Mouse (Mus musculus) liver (tissue): ENCODE results near the gene Gpn2.
A peak's percentile ranks its signal among the peaks of the same experiment; 100 is the strongest.

Experiments used
- DNase-seq: peaks from one replicate; pipeline ENCODE4 v3.0.0-alpha.2; 2020; ENCODE audit warnings: mixed read lengths

Gpn2 gene

DNA sequence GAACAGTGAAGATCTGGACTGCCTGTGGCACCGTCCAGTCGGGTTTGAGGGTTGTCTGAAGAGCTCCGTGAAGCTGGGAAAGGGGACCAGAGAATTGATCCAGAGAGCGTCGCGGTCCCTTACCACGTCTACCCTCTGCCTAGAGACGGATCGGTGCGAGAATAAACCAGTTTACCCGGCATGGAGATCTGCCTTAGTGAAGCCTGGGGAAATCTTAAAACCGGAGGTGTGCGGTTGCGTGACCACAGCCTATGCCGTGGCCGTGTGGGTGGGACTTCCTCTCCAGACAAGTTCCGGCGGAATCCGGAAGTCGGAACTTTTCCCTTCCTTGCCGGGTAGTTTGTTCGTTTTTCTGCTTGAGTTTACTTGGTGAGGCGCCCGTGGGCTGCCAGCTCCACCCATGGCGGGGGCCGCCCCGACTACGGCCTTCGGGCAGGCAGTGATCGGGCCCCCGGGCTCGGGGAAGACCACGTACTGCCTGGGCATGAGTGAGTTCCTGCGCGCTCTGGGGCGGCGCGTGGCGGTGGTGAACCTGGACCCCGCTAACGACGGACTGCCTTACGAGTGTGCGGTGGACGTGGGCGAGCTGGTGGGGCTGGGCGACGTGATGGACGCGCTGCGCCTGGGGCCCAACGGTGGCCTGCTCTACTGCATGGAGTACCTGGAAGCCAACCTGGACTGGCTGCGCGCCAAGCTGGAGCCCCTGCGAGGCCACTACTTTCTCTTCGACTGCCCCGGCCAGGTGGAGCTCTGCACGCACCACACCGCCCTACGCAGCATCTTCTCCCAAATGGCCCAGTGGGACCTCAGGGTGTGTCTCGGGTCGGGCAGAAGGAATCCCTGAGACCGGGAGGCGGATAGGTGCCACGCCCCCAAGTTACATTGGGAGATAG is at the start of gene Gpn2:
Gpn2 (plus strand) TSS at position 304 of the 893 bp plus-strand sequence.
- peak; percentile 85 for DNase-seq

DNA sequence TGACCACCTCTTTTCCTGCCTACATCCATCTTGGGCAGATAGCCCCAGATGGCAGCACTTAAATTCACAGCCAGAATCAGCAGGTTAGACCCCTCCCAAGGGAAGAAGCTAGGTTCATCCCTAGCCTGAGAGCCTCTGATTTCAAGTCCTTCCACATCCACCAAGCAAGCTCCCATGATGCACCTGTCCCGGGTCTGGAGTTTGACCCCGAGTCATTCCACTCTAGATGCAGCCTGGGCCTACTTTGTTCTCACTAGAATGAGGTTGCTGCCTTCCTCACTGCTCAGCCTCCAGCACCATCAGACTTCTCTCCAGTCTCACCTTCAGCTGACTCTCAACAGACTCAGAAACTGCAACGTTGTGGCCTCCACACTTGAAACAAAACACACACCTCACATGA is 48.1 kb upstream of the Gpn2 start:
- DNase-seq = no peak

- no peak for DNase-seq
These were observed 47.5 kb upstream of the Gpn2 start for GRCm38 (mm10) chr4:133536652-133537051.

DNA sequence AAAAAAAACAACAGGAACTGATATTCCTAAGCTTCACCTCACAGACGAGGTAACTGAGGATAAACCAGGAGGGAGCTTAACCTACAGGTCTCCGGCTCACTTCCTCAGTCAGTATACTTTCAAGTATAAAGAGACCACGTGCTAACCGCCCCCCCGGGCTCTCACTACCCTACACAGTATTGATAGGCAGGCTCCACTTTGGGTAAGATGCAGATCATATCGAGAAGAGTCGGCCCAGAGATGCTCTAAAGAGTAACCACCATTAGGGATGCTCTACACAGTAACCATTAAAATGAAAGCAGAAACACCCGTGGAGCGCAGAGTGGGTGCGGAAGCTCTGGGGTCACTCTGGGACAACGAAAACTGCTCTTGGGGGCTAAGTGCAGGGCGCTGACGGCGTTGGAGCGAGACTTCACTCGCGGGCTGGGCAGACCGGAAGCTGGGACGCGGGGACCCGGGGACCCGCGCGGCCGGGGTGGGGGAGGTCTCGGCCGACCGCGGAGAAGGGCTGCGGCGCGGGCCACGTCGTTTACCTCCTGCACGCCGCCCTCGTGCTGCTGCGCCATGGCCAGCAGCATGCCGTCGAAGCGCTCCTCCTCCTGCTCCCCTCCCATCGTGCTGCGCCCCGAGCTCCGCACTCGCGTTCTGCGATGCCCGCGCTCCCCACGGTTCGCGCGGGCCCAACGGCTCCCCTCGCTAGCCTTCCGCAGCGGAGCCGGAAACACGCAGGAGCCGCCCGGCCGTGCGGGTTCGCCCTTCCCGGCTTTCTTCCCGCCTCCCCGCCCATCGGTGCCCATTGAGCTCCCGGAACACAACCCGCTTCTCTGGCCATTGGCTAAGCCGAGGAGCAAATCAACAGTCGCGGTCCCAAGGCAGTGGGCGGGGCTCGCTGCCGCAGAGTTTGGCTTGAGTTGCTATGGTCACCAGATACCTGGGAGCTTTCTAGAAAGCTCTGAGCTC is 38.6 kb upstream of the Gpn2 start, which contains the start of gene Nudc:
Nudc (minus strand) TSS at position 725 of the 960 bp plus-strand sequence.
- peak; percentile 96 for DNase-seq

DNA sequence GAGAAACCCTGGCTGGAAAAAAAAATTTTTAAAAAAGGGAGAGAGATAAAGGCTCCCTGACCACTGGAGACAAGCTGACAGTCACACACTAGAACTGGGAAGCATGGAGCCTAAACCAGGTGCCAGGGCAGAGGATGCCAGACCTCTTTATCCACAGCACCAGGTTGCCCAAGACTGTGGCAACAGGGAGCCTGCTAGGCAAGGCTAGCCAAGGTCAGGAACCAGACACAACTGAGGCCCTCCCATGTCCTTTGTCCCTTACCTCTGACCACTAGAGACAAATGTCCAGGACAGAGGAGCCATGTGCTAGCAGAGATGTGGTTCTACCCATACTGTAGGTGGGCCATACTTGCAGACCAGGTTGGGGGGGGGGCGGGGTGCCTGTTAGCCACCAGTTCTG is 32.1 kb upstream of the Gpn2 start:
- DNase-seq = no peak

- DNase-seq = peak; percentile 50
These were observed 31.3 kb upstream of the Gpn2 start, which contains the start of gene Nr0b2 for GRCm38 (mm10) chr4:133552768-133553447. Gene Nr0b2, plus strand, starts transcription at chr4:133553376.

DNA sequence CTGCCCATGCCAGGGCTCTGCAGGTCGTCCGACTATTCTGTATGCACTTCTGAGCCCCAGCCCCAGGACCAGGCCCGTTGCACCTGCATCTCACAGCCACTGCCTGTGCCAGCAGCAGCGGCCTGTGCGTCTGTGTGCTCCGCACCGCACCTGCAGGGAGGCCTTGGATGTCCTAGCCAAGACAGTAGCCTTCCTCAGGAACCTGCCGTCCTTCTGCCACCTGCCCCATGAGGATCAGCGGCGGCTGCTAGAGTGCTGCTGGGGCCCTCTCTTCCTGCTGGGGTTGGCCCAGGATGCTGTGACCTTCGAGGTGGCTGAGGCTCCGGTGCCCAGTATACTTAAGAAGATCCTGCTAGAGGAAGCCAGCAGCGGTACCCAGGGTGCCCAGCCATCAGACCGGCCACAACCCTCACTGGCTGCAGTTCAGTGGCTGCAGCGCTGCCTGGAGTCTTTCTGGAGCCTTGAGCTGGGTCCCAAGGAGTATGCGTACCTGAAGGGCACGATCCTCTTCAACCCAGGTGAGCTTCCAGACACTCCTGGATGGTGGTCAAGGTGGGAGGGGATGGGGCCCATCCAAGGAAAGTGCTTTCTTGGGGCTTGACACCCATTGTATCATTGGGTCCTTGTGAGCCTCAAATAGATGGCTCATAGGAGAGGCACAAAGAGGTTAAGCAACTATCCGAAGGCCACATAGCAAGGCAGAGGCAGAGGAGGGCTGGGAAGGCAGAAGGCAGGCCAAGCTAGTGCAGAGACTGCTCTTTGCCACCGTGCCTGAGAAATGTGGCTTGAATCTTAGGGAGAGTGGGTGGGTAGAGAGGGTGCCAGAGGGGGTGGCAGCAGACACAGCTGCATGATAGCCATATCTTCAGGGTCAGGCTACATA is 30.5 kb upstream of the Gpn2 start:
- no peak for DNase-seq

DNA sequence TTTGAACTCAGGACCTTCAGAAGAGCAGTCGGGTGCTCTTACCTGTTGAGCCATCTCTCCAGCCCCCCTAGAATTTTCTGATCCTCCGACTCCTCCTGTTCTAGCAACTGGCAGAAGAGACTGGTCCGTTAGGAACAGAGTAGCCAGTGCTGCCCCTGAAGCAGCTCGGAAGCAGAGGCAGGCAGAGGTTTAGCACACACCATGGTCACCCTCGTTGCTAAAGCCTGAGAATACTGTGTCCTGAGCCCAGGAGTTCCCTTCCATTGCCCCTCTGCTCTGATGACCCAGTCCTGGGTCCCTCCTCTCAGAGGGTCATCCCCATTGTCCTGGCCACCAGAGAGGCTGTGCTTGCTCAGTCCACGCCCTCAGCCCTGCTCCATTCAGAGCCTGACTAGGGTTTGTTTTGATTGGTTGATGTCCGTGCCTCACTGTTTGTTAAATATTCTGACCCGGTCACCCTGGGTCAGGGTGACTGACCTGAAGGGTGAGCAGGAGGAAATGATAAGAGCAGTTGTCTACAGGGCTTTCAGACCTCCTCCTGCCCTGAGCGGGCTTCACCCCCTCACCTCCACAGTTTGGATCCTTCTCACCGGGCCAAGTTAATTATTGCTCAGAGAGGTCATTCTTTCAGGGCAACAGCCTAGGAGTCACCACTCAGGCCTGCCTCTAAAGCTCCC is 27.0 kb upstream of the Gpn2 start:
- peak; percentile 54 for DNase-seq

GRCm38 (mm10) chr4:133559846-133560245 is 24.3 kb upstream of the Gpn2 start:
- no peak for DNase-seq

- DNase-seq = no peak
These were observed 22.5 kb upstream of the Gpn2 start for GRCm38 (mm10) chr4:133561622-133562021.

DNA sequence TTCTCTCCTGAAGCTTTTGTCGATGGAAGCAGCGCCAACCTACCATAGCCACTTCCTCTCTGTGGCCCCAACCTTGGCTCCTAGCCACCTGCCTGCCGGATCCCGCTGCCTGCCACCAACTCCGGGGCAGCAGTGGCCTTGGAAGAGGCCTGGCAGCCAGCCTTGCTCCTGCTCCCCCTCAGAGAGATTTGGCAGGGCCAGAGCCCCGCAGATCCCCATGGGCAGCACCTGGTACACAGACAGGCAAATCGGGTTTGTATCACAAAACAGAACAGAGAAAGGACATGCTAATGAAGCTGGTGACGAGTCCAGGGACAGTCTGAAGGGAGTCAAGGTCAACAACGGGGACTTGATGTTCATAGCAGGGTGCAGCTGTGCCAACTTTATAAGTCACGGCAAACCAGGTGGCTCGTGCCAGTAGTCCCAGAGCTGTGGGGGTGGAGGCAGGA is 21.0 kb upstream of the Gpn2 start:
- DNase-seq = no peak

- no peak for DNase-seq
These were observed 16.9 kb upstream of the Gpn2 start for GRCm38 (mm10) chr4:133567251-133567650.

DNA sequence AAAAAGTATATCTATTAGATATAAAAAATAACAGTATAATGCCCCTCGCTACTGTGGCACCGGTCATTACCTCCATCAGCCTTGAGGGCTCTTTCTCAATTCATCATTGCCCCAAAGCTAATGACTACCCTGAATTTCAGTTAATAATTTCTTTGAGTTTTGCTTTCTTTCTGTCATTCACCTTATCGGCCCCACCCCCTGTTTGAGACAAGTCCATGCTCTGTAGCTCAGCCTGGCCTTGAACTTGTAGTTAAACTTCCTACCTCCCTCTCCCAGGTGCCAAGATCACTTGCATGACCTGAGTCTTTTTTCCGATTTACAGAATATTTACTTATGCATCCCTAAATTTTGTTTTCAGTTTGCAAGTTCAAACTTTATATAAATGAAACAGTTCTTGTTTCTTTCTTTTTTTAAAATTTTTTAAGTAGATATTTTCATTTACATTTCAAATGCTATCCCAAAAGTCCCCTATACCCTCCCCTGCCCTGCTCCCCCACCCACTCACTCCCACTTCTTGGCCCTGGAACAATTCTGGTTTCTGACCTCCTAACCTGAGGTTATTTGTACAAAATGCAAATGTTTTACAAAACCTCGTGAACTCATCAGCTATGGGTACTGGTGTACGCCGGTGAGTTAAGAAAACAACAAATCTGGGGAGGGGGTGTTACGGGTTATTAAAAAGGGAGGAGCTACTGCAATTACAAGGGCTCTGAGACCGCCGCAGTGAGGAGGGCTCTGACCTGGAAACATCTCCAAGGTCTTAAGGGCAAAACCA is 14.7 kb upstream of the Gpn2 start:
- no peak for DNase-seq

GRCm38 (mm10) chr4:133570066-133570466 is 14.1 kb upstream of the Gpn2 start:
- DNase-seq = no peak

GRCm38 (mm10) chr4:133574070-133574842 is 9.9 kb upstream of the Gpn2 start, which contains the start of gene Gpatch3:
Gene Gpatch3, plus strand, starts transcription at chr4:133574745.
- peak; percentile 91 for DNase-seq

- no peak for DNase-seq
These were observed 9.3 kb upstream of the Gpn2 start for GRCm38 (mm10) chr4:133574843-133575202.

GRCm38 (mm10) chr4:133577983-133578382 is 6.2 kb upstream of the Gpn2 start:
- no peak for DNase-seq

DNA sequence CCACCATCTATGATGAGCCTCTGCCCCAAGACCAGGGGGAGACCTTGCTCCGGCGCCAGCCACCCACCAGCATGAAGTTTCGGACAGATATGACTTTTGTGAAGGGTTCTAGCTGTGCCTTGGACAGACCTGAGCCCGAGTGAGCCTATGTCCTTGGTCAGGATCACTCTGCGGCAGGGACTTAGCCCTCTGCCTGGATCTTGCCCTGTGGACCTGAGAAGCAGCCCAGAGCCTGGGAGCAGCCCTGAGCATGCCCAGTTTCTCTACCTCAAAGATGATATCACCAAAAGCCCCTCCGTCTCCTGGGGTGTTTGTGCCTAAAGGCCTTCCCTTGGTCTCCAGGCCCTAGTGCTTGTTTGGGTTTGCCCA is 488 bp upstream of the Gpn2 start:
- DNase-seq = no peak

- DNase-seq = peak; percentile 71
These were observed 8.4 kb downstream of the Gpn2 start for GRCm38 (mm10) chr4:133592570-133592969.
